Mouse (Mus musculus) forelimb bud, embryonic 11.5 days (tissue): ENCODE results near the gene Arpc1b.

Source experiments
- DNase-seq: peaks from one replicate; pipeline ENCODE4 v3.0.0-alpha.2; 2012; ENCODE audit warnings: low read depth, low spot score

The Arpc1b gene

DNA sequence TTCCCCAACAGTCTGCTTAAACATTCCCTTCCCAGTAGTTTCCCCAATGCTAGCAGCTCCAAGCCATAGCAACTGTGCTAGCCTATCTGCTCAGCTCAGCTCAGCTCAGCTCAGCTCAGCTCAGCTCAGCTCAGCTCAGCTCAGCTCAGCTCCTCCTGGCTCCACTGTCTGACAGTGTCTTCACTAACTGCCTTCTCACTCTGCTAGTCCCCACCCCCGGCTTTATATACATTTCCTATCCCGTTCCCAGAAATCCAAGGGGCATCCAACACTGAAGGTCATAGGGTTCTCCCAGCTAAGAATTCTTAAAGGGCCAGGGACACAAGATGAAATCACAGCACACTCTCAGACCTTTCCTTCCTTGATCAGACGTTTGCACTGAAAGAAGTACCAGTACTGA lies 50.7 kb downstream of the Arpc1b start:
- DNase-seq = no peak

DNA sequence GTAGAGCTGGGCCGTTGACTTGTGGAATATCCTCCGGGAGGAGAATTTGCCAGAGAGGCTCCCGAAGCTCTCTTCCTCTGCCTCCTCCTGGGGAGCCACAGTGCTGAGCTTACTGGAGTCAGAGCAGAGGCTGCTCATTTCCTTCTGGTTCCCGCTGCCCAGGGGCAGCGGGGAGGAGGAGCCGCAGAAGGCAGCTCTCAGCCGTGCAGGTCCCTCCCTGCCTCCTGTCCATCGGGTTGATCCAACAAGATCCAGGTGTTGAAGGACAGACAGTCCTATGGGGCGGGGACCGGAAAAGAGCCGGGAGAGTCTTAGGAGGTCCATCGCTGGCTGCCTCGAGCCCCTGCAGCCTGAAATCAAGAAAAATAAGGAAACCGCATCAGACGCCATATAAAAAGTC lies 51.2 kb downstream of the Arpc1b start:
- no peak for DNase-seq

DNA sequence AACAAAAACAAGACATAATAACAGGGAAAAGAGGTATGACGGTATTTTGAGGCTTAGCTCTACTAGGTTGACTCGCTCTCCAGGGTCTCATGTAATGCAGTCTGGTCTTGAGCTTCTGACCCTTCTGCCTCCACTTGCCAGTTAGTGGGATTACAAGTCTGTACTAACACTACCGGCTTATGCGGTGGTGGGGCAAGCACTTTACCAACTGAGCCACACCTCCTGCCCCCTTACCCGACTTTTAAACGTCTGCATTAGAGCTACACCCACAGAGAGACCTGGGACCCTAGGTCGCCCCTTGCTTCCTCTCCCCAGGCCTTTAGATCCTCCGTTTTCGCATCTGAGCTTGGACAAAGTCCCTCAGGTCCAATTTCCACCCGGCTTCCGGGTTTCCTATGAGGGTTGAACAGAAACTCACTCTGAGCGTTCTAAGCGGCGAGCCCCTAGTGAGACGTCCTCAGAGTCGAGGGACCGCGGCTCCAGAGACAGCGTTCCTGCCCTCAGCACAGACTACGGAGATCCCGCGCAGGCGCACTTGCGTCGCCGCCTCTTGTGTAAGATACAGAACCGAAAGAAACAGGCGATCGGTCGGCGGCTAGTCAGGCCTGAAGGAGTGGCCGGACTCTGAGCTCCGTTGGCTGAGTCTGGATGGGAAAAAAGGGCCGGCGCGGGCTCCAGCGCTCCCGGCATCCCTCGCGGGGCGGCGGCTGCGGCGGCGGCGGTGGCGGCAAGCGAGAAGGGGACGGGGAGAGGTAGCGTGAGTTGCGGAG lies 52.7 kb downstream of the Arpc1b start, which contains the start of the genes Ptcd1 and Cpsf4:
Gene Ptcd1, minus strand, starts transcription at position 573 of the 770 bp plus-strand sequence.
Gene Cpsf4, plus strand, starts transcription at position 678 of the 770 bp plus-strand sequence.
- DNase-seq = peak; percentile 99

DNA sequence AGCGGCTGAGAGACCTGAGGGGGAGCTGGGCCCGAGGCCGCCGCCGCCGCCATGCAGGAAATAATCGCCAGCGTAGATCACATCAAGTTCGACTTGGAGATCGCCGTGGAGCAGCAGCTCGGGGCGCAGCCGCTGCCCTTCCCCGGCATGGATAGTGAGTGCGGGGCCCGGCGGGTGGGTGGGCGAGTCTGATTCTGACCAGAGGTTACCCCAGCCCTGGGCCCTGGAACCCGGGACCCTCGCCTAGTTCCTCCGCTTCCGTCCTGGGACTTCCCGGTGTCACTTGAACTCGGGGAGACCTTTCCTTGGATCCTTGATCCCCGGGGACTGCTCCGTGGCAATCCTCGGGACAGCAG lies 53.3 kb downstream of the Arpc1b start:
- DNase-seq = peak; percentile 8

DNA sequence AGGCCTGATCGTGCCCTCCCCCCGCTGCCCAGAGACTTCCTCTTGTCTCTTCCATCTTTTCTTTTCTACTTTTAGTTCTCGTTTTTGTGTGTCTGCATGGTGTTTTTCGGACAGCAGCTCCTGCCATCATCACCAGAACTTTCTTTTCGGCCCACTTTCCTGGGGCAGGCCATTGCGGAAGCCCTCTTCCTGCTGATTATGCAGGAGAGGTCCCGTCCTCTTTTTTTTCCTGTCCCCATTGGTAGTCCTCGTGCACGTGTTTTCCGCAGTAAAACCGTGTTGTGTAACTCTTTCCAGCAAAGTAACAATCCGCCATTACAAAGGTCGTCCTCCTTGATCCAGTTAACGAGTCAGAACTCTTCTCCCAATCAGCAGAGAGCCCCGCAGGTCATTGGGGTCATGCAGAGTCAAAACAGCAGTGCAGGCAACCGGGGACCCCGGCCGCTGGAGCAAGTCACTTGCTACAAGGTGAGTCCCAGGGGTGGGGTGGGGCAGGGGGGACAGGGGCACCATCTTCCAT lies 64.5 kb downstream of the Arpc1b start:
- no peak for DNase-seq
